Mouse (Mus musculus) forebrain, embryonic 13.5 days (tissue): ENCODE data around the gene Larp1b. TPM values are rescaled to one million over a fixed set of nuclear protein-coding genes. Genes with fewer than 3 reads are reported as not detected.

ENCODE experiments used
- ATAC-seq: fragments of 200-750 bp; cut with Nextera tagmentation; 2 replicates; pipeline ENCODE4 v1.8.0; 2017
- H3K27ac ChIP-seq: fragments of 300-500 bp; sonication (generic); 2 replicates; pipeline ENCODE4 v1.5.1; 2015; ENCODE audit warnings: inconsistent platforms, mild to moderate bottlenecking, moderate library complexity
- H3K27me3 ChIP-seq: fragments of 300-500 bp; sonication (generic); 2 replicates; pipeline ENCODE4 v1.6.1; 2015; ENCODE audit warnings: mild to moderate bottlenecking, inconsistent platforms
- H3K36me3 ChIP-seq: fragments of 300-500 bp; sonication (generic); 2 replicates; pipeline ENCODE4 v1.6.1; 2015; ENCODE audit warnings: mild to moderate bottlenecking, inconsistent platforms; ENCODE audit not compliant: poor library complexity, severe bottlenecking
- H3K4me1 ChIP-seq: fragments of 300-500 bp; sonication (generic); 2 replicates; pipeline ENCODE4 v1.6.1; 2015; ENCODE audit warnings: inconsistent platforms
- H3K4me2 ChIP-seq: fragments of 300-500 bp; sonication (generic); 2 replicates; pipeline ENCODE4 v1.6.1; 2015; ENCODE audit warnings: inconsistent platforms, mild to moderate bottlenecking, moderate library complexity
- H3K4me3 ChIP-seq: fragments of 300-500 bp; sonication (generic); 2 replicates; pipeline ENCODE4 v1.5.1; 2015; ENCODE audit warnings: mild to moderate bottlenecking, inconsistent platforms
- H3K9ac ChIP-seq: fragments of 300-500 bp; sonication (generic); 2 replicates; pipeline ENCODE4 v1.6.1; 2015; ENCODE audit warnings: mild to moderate bottlenecking, inconsistent platforms
- H3K9me3 ChIP-seq: fragments of 300-500 bp; sonication (generic); replicated peaks from 2 replicates; pipeline ENCODE4 v1.6.1; 2016; ENCODE audit warnings: inconsistent platforms
- WGBS: fragments of 180-500 bp; shearing (Covaris S2); methylation state at CpG from one replicate; pipeline ENCODE4 v1.1.7; 2015; 5-methylcytosine and 5-hydroxymethylcytosine counted together
- polyA plus RNA-seq: library from polyadenylated mRNA; unstranded; fragments of >200 nt; fragmentation: Nextera tagmentation; extraction: Ambion mirVana; gene quantifications from 2 replicates; pipeline ENCODE4 v1.2.1, GENCODE M21; 2015

Larp1b gene
- polyA plus RNA-seq, 1 experiment from 2014 or later: 2.4 TPM

DNA sequence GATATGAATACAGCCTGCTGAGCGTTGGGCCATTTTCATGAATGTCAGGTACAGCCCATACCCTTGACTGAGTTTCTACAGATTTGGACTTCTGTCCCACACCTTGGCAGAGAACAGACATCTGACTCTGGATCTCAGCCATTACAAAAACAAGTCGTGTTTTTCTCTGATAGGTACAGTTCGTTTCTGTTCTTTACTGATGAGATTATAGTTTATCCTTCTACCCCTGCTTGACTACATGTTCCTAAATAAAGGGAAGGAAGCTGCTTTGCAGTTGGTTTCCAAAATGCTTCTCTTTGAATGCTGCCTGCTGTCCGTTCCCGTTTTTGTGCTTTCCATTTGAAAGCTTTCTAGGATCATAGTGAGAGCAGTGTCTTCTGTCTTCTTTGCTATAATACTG is 37.9 kb downstream of the Larp1b start:
- Histone ChIP-seq H3K4me3 (no peak overlapping the region), H3K9me3 (no peaks in the 10 kb centered on the region), H3K4me2 (no peak overlapping the region), H3K9ac (no peak overlapping the region), H3K36me3 (no peaks in the 10 kb centered on the region), H3K27ac (no peak overlapping the region), H3K27me3 (no peaks in the 10 kb centered on the region), H3K4me1 (no peaks in the 10 kb centered on the region)
- ATAC-seq: no peak
- 84% methylated on average over 5 of the region's 5 CpGs for WGBS

DNA sequence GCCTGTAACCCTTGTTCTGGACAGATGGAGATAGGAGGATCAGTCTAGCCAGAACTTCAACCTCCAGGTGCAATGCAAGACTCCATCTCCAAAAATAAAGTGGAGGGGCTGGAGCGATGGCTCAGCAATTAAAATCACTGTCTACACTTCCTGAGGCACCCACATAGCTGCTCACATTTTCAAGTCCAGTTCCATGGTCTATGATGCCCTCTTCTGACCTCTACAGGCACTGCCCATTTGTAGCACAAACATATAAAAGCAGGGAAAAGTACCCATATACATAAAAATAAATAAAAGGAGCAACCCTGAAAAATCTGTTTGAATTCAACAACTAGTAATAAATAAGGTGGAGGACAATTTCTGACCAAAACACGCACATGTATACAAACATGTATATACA is 39.1 kb downstream of the Larp1b start:
- H3K27ac ChIP-seq: no peak overlapping the region
- no peak overlapping the region for H3K4me3 ChIP-seq
- no peaks in the 10 kb centered on the region for H3K4me1 ChIP-seq
- no peak for ATAC-seq
- H3K9ac ChIP-seq: no peak overlapping the region
- WGBS: 83% methylated on average over 2 of the region's 2 CpGs
- H3K4me2 ChIP-seq: no peak overlapping the region
- no peaks in the 10 kb centered on the region for H3K9me3 ChIP-seq
- no peaks in the 10 kb centered on the region for H3K27me3 ChIP-seq
- no peaks in the 10 kb centered on the region for H3K36me3 ChIP-seq

DNA sequence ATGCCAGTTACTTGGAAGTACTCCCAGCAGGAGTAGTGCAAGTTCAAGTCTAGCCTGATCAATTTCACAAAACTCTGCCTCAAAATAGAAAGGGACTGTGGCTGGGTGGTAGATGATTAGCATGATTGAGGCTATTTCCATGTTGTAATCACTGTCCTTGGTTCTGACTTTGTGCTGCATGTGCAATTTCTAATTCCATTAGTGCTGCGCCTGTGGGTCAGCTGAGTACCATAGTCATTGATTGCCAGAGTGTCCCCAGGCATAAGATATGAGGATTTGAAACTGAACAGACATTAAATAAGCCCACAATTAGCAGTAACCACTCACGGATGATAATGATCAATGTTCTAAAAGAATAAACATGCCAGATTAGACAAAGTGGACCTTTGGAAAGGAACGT is 41.9 kb downstream of the Larp1b start:
- H3K36me3 ChIP-seq: no peaks in the 10 kb centered on the region
- ATAC-seq: no peak
- H3K4me1 ChIP-seq: no peaks in the 10 kb centered on the region
- H3K4me3 ChIP-seq: no peak overlapping the region
- no peaks in the 10 kb centered on the region for H3K9me3 ChIP-seq
- H3K27ac ChIP-seq: no peak overlapping the region
- no peaks in the 10 kb centered on the region for H3K27me3 ChIP-seq
- no peak overlapping the region for H3K4me2 ChIP-seq
- WGBS: 74% methylated on average over 3 of the region's 3 CpGs
- H3K9ac ChIP-seq: no peak overlapping the region

DNA sequence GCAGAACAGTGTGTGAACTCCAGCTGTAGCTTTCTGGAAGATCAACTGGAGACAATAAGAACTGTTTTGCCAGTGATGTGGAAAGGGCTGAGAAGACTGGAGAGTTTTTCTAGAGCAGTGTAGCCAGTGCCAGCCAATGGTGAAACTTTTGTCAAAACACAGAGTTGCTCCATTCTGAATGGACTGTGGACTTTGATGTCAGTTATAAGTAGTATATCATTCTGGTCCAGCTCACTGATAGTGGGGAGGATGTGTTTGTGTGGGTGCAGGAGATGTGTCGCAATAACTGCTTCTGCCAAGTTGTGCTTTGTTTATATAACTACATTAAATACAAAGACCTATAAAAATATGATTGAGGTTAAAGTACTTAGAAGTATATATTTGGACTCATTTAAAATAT is 45.5 kb downstream of the Larp1b start:
- no peaks in the 10 kb centered on the region for H3K27me3 ChIP-seq
- H3K27ac ChIP-seq: no peak overlapping the region
- ATAC-seq: no peak
- 90% methylated on average over 1 of the region's 1 CpGs for WGBS
- no peaks in the 10 kb centered on the region for H3K36me3 ChIP-seq
- no peaks in the 10 kb centered on the region for H3K9me3 ChIP-seq
- H3K4me3 ChIP-seq: no peak overlapping the region
- H3K9ac ChIP-seq: no peak overlapping the region
- no peak overlapping the region for H3K4me2 ChIP-seq
- H3K4me1 ChIP-seq: no peaks in the 10 kb centered on the region

DNA sequence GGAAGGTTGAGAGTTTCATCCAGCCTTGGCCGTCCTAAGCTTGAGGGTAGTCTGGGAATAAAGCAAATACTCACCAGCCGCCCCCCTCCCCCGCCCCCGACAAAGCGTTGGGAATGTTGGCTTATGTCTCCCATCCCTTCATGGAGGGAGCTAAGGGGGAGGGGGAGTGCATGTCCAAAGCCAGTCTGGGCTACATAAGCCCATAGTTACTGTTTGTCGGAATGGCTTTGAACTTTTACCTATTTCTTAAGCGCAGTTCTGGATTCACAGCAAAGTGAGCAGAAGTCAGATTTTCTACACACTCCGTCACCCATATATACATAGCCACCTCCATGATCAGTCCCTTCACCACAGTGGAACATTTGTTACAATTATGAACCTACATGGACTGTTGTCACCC is 59.7 kb downstream of the Larp1b start:
- Histone ChIP-seq H3K27ac (no peak overlapping the region), H3K9ac (no peak overlapping the region), H3K4me2 (no peak overlapping the region), H3K27me3 (no peaks in the 10 kb centered on the region), H3K9me3 (no peaks in the 10 kb centered on the region), H3K4me1 (no peaks in the 10 kb centered on the region), H3K4me3 (no peak overlapping the region), H3K36me3 (no peaks in the 10 kb centered on the region)
- 82% methylated on average over 8 of the region's 8 CpGs for WGBS
- ATAC-seq: no peak

DNA sequence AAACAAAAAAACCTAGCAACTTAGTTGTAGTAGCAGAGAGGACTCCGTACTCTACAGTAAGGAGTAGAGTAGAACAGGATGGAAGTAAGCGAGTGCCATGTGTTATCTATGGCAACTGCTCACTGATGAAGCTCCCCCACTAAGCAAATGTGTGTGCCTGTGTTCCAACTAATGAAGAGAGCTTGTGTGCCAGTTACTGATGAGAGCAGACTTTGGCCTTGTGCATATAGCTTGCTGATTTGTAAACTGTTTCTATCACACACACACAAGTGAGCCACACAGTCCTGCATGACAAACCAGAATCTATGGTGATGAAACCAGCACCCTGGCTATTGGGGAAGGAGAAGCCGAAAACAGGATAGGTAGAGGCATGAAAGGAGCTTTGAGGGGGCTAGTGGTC is 60.4 kb downstream of the Larp1b start:
- ATAC-seq: no peak
- no peaks in the 10 kb centered on the region for H3K4me1 ChIP-seq
- no peaks in the 10 kb centered on the region for H3K27me3 ChIP-seq
- H3K9me3 ChIP-seq: no peaks in the 10 kb centered on the region
- H3K9ac ChIP-seq: no peak overlapping the region
- no peaks in the 10 kb centered on the region for H3K36me3 ChIP-seq
- no peak overlapping the region for H3K4me2 ChIP-seq
- H3K27ac ChIP-seq: no peak overlapping the region
- 86% methylated on average over 3 of the region's 3 CpGs for WGBS
- H3K4me3 ChIP-seq: no peak overlapping the region

DNA sequence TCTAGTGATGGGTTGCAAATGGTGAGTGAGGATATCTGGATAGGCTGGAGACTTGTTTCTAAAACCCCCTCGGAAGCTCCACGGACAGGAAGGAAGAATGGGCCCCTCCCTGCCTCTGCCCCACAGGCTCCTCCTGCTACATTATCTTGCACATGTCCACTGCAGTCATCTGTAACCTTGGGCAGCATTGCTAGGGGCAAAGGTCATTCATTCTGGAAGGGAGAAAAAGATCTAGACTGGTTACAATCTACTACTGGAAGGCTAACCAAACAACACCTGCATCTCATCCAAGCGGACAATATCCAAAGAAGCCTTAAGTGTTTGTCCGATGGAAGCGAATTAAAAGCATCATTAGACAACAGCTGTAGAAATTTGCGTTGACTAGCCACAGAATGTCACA is 61.1 kb downstream of the Larp1b start:
- WGBS: 90% methylated on average over 6 of the region's 6 CpGs
- Histone ChIP-seq H3K4me2 (no peak overlapping the region), H3K4me3 (no peak overlapping the region), H3K9ac (no peak overlapping the region), H3K36me3 (no peaks in the 10 kb centered on the region), H3K27ac (no peak overlapping the region), H3K4me1 (no peaks in the 10 kb centered on the region), H3K9me3 (no peaks in the 10 kb centered on the region), H3K27me3 (no peaks in the 10 kb centered on the region)
- ATAC-seq: no peak

DNA sequence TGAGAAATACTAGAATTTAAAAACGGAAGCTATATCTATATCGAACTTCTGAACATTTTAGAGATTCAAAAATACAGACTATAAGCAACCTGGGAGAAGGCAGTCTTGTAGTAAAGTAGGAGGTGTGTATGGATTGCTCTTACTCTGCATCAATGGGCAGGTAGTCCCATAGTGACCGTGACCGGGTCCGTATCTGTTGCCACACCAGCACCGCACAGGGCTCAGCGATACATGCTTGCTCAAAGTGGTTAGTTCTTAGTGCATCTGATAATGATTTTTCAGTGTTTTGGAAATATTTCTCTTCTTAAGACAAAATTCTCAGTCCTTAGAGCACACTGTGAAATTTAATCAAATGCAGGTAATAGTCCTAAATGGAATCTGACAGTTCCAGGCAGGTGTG is 62.8 kb downstream of the Larp1b start:
- H3K27me3 ChIP-seq: no peaks in the 10 kb centered on the region
- WGBS: 93% methylated on average over 7 of the region's 7 CpGs

DNA sequence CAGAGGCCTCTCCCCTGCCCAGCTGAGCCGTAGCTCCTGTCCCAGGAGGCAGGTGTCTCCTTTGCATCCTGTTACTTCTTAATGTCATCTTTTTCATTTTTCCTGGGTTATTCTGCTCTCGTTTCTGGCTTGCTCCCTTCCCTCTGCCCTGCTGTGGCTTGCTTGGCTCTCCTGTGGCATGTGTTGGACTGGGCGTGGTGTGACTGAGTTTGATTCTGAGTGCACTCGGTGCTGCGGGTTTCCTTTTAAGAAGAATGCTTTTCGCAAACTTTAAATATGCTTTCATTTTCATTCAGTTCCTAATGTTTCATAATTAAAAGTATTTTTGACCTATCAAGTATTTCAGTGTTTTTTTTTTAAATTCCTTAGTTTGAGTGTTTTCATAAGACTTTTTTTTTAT is 65.3 kb downstream of the Larp1b start:
- Histone ChIP-seq H3K9me3 (no peaks in the 10 kb centered on the region), H3K9ac (no peak overlapping the region), H3K36me3 (no peaks in the 10 kb centered on the region), H3K4me3 (no peak overlapping the region), H3K27me3 (no peaks in the 10 kb centered on the region), H3K27ac (no peak overlapping the region), H3K4me2 (no peak overlapping the region), H3K4me1 (no peaks in the 10 kb centered on the region)
- ATAC-seq: no peak
- WGBS: 78% methylated on average over 6 of the region's 6 CpGs

More for the DNA sequence above, 62.8 kb downstream of the Larp1b start:
- ATAC-seq: no peak
- Histone ChIP-seq H3K4me1 (no peaks in the 10 kb centered on the region), H3K4me3 (no peak overlapping the region), H3K9me3 (no peaks in the 10 kb centered on the region), H3K27ac (no peak overlapping the region), H3K36me3 (no peaks in the 10 kb centered on the region), H3K9ac (no peak overlapping the region), H3K4me2 (no peak overlapping the region)

DNA sequence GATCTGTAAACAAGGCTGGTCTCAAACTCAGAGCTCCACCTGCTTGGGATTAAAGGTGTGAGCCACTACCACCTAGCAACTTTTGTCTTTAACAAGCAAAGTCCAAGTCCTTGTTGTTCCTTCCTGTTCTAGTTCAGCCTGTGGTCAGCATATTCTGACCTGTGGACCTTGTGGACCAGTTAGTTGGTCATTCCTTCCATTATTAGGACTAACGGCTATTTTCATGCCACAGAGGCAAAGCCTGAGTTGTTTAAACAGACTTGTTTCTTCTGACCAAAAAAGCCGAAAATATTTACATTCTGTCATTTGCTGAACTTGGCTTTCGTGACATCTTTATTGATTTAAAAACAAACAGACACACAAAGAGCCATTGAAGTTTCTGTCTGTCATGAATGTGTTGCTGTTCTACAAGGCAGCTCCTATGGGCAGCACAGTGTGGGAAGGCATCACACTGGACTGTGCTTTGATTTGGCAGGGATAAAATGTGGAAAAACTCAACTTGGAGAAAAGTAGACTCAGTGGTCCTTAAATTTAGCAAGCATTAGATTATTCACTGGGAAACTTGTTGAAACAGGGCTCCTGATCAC is 68.5 kb downstream of the Larp1b start:
- H3K4me1 ChIP-seq: peaks cover 4% of the 10 kb centered on the region; the same call in 1 of the 2 replicates
- H3K9me3 ChIP-seq: no peaks in the 10 kb centered on the region
- no peak overlapping the region for H3K4me2 ChIP-seq
- no peak overlapping the region for H3K9ac ChIP-seq
- WGBS: 84% methylated on average over 3 of the region's 3 CpGs
- no peaks in the 10 kb centered on the region for H3K36me3 ChIP-seq
- no peak overlapping the region for H3K4me3 ChIP-seq
- H3K27me3 ChIP-seq: no peaks in the 10 kb centered on the region
- H3K27ac ChIP-seq: no peak overlapping the region
- no peak for ATAC-seq

DNA sequence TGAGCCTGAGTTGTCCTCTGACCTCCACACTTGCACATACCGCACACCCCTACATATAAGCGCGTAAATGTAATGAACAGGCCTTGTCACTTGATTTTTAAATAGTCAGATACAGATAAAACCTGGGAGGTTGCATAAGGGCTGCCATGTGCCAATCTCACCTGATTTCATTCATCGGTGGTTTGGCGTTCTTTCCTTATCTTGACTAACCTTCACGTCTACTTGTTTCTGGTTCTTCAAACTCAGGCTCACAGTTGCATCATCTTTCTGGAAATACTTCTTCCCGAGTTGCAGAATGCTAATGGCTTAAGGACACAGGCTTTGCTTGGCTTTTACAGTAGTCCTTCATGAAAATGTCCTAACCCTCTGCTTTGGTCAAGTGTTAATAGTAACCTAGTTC is 71.1 kb downstream of the Larp1b start:
- WGBS: 94% methylated on average over 7 of the region's 7 CpGs
- peaks cover 4% of the 10 kb centered on the region; the same call in 1 of the 2 replicates for H3K4me1 ChIP-seq
- no peaks in the 10 kb centered on the region for H3K27me3 ChIP-seq
- H3K27ac ChIP-seq: no peak overlapping the region
- no peak overlapping the region for H3K4me2 ChIP-seq
- H3K36me3 ChIP-seq: no peaks in the 10 kb centered on the region
- no peaks in the 10 kb centered on the region for H3K9me3 ChIP-seq
- no peak for ATAC-seq
- no peak overlapping the region for H3K4me3 ChIP-seq
- no peak overlapping the region for H3K9ac ChIP-seq

DNA sequence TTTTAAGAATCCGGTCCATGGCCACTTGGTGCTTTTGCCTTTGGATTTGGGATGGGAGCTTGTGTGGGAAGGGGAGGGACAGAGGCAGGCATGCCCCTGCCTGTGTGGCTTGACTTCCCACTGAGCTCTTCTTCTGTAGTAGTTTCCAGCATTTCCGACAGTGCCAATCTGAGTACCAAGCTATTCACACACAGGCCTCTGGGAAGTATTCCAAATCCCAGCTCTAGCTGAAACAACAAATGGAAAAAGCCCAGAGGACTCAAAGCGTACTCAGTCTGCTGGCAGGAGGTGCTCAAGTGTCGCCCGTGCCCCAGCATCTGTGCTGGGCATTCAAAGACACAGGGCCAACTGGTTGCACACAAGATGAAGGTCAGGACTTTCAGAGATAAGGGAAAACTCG is 72.4 kb downstream of the Larp1b start:
- Histone ChIP-seq H3K9ac (no peak overlapping the region), H3K9me3 (no peaks in the 10 kb centered on the region), H3K36me3 (no peaks in the 10 kb centered on the region), H3K27ac (no peak overlapping the region), H3K4me3 (no peak overlapping the region), H3K27me3 (no peaks in the 10 kb centered on the region), H3K4me2 (no peak overlapping the region), H3K4me1 (peaks cover 4% of the 10 kb centered on the region; the same call in 1 of the 2 replicates)
- peak; percentile 65 for ATAC-seq
- WGBS: 44% methylated on average over 6 of the region's 6 CpGs

DNA sequence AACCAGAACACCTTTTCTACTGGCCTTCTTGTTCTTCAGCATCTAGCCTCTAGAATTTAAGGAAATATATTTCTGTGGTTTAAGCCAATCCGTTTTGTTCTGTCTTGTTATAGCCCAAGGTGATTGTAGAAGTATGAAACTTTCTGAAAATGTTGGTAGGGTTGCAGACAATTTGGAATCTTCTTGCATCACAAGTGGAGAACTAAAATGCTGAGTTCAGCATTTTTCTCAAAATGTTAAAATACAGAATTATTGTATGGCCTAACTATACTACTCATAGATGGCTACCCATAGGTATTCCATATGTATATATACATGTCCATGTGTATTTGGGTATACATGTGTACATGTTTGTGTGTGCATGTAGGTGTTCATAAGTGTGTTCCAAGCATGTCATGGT is 81.1 kb downstream of the Larp1b start:
- Histone ChIP-seq H3K27ac (no peak overlapping the region), H3K9ac (no peak overlapping the region), H3K36me3 (no peaks in the 10 kb centered on the region), H3K4me3 (no peak overlapping the region), H3K27me3 (no peaks in the 10 kb centered on the region), H3K4me2 (no peak overlapping the region), H3K4me1 (no peaks in the 10 kb centered on the region), H3K9me3 (no peaks in the 10 kb centered on the region)
- WGBS: 88% methylated on average over 1 of the region's 1 CpGs
- no peak for ATAC-seq
